Mouse (Mus musculus): ENCODE measurements at regions not wholly inside any gene's neighbourhood (a gene's known extent, or its start where the extent isn't known, plus 50 kb on each side); places are given as distances from the start of the nearest gene placed in this dataset.

DNA sequence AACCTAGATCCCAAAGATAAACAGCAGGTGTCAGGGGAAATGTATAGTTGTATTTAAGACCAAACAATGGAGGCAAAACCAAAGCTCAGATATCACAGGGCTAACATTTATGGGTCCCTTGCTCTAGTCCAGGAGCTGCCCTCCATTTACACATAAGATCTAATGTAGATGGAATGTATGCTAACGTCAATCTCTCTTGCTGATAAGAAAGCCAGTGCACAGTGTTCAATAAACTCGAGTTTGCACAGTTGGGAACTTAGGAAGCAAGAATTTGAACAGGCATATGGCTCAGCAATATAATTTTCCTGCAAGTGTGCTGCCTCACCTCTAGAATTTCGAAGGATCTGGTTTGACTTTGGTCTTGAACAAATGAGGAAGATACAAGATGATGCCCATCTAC, 620.9 kb upstream of the Tenm4 start:
- H3K36me3 ChIP-seq (ENCODE audit: control insufficient read depth, insufficient read depth, low read length): no peaks in the 10 kb centered on the region
- 73% methylated on average over 3 of the region's 3 CpGs for WGBS
- H3K27me3 ChIP-seq (ENCODE audit: control insufficient read depth, insufficient read depth, low read length): no peaks in the 10 kb centered on the region
- DNase-seq (ENCODE audit: low spot score) (no peak), ATAC-seq (ENCODE audit: insufficient read depth, low FRiP score, low TSS enrichment) (no peak)
- no peak overlapping the region for H3K4me3 ChIP-seq (ENCODE audit: low read depth, low read length)
- no peak overlapping the region for H3K27ac ChIP-seq (ENCODE audit: low read depth, low read length)
- no peak overlapping the region for H3K9ac ChIP-seq (ENCODE audit: low read length)
- no peak overlapping the region for H3K4me2 ChIP-seq (ENCODE audit: low read depth)
- no peaks in the 10 kb centered on the region for H3K4me1 ChIP-seq (ENCODE audit: control insufficient read depth, insufficient read depth, low read length)
- H3K9me3 ChIP-seq (ENCODE audit: control insufficient read depth, low read length): no peaks in the 10 kb centered on the region

DNA sequence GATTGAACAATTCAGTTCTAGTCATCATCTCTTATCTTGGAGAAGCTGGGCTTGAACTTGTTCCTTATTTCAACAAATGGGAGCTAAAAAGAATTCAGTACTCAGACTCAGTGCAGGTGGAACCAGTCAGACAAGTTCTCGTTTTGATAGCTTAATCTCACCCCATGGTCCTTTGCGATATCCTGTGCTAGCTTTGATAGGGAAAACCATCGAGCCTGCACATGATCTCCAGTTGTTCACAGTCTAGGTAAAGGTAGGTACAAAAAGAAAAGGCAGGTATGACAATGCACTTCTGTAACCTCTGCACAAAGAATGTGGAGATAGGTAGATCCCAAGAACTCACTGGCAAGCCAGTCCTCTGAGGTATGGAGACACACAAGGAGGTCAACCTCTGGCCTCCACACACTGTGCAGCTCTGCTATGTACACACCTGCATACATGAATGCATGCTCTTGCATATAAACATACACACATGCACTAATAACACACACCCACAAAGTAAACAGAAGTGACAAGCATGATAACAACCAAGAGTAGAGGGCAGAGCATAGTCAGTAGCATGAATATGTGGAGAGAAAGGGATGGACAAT, 619.2 kb upstream of the Tenm4 start:
- ATAC-seq (ENCODE audit: insufficient read depth, low FRiP score, low TSS enrichment): no peak
- Histone ChIP-seq H3K27me3 (ENCODE audit: control insufficient read depth, insufficient read depth, low read length) (no peaks in the 10 kb centered on the region), H3K27ac (ENCODE audit: low read depth, low read length) (no peak overlapping the region), H3K36me3 (ENCODE audit: control insufficient read depth, insufficient read depth, low read length) (no peaks in the 10 kb centered on the region), H3K4me3 (ENCODE audit: low read depth, low read length) (no peak overlapping the region), H3K9me3 (ENCODE audit: control insufficient read depth, low read length) (no peaks in the 10 kb centered on the region), H3K9ac (ENCODE audit: low read length) (no peak overlapping the region), H3K4me1 (ENCODE audit: control insufficient read depth, insufficient read depth, low read length) (no peaks in the 10 kb centered on the region), H3K4me2 (ENCODE audit: low read depth) (no peak overlapping the region)
- 88% methylated on average over 3 of the region's 3 CpGs for WGBS
- DNase-seq (ENCODE audit: low spot score): no peak

DNA sequence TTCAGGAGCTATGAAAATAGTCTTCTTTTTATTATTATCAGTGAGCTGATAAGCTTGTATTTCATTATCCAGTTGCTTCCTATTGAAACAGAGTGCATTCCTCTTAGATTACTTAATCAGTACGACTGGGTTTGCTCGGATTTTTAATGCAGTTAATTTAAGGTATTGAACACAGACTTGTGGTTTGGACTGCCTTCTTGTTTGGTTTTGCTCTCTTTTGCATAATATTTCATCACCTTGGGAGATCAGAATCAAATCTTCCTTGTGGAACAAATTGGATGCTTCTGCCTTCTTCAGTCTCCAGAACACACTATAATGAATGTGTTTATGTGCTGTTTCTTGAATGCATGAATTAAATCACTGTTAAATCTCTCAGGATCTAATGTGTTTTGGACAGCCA, 612.5 kb upstream of the Tenm4 start:
- no peak overlapping the region for H3K27ac ChIP-seq (ENCODE audit: low read depth, low read length)
- no peak overlapping the region for H3K4me3 ChIP-seq (ENCODE audit: low read depth, low read length)
- DNase-seq (ENCODE audit: low spot score): no peak
- no peak for ATAC-seq (ENCODE audit: insufficient read depth, low FRiP score, low TSS enrichment)
- 79% methylated on average over 2 of the region's 2 CpGs for WGBS
- H3K9me3 ChIP-seq (ENCODE audit: control insufficient read depth, low read length): no peaks in the 10 kb centered on the region
- no peaks in the 10 kb centered on the region for H3K4me1 ChIP-seq (ENCODE audit: control insufficient read depth, insufficient read depth, low read length)
- H3K4me2 ChIP-seq (ENCODE audit: low read depth): no peak overlapping the region
- H3K9ac ChIP-seq (ENCODE audit: low read length): no peak overlapping the region
- H3K36me3 ChIP-seq (ENCODE audit: control insufficient read depth, insufficient read depth, low read length): no peaks in the 10 kb centered on the region
- no peaks in the 10 kb centered on the region for H3K27me3 ChIP-seq (ENCODE audit: control insufficient read depth, insufficient read depth, low read length)

DNA sequence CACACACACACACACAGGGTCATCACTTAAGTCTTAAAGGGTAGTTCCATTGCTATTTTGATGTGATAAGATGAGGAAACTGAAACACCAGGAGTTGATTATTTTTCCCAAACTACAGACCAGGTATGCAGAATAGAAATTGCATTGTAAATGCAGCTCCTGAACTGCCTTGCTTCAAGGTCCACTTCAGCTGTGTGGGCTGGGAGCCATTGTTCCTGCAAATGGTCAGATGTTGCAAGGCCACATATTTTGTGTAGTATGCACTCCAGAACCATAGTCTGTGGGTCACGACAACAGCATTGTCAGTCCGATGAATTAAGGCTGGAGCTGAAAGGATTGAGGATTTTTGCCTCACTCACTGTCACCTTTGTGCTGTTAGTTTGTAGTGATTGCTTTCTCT, 592.4 kb upstream of the Tenm4 start:
- no peak overlapping the region for H3K4me2 ChIP-seq (ENCODE audit: low read depth)
- ATAC-seq (ENCODE audit: insufficient read depth, low FRiP score, low TSS enrichment) (no peak), DNase-seq (ENCODE audit: low spot score) (no peak)
- H3K9me3 ChIP-seq (ENCODE audit: control insufficient read depth, low read length): no peaks in the 10 kb centered on the region
- no peaks in the 10 kb centered on the region for H3K36me3 ChIP-seq (ENCODE audit: control insufficient read depth, insufficient read depth, low read length)
- no peaks in the 10 kb centered on the region for H3K27me3 ChIP-seq (ENCODE audit: control insufficient read depth, insufficient read depth, low read length)
- no peak overlapping the region for H3K4me3 ChIP-seq (ENCODE audit: low read depth, low read length)
- no peak overlapping the region for H3K9ac ChIP-seq (ENCODE audit: low read length)
- H3K27ac ChIP-seq (ENCODE audit: low read depth, low read length): no peak overlapping the region
- H3K4me1 ChIP-seq (ENCODE audit: control insufficient read depth, insufficient read depth, low read length): no peaks in the 10 kb centered on the region
- WGBS: 88% methylated on average over 2 of the region's 2 CpGs

DNA sequence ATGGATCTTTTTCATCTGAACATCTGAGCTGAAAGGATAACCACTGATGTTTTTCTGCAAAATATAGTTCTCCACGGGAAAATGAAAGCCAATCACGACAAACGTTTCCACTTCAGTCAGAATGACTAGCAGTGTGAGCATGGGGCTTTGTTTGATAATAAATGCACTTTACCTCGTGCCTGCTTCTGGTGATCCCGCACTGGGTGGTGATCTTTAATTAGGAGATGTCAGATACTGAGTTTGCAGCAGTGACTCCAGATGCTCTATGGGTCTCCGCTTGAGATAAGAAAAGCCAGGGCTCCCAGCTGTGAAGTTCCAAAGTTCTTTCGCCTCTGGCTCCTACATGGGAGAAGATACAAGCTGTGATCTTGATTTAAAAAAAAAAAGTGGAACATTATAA, 589.7 kb upstream of the Tenm4 start:
- DNase-seq (ENCODE audit: low spot score): no peak
- no peaks in the 10 kb centered on the region for H3K36me3 ChIP-seq (ENCODE audit: control insufficient read depth, insufficient read depth, low read length)
- no peak overlapping the region for H3K4me2 ChIP-seq (ENCODE audit: low read depth)
- no peaks in the 10 kb centered on the region for H3K4me1 ChIP-seq (ENCODE audit: control insufficient read depth, insufficient read depth, low read length)
- no peaks in the 10 kb centered on the region for H3K27me3 ChIP-seq (ENCODE audit: control insufficient read depth, insufficient read depth, low read length)
- H3K9ac ChIP-seq (ENCODE audit: low read length): no peak overlapping the region
- no peak overlapping the region for H3K27ac ChIP-seq (ENCODE audit: low read depth, low read length)
- 72% methylated on average over 7 of the region's 7 CpGs for WGBS
- no peak overlapping the region for H3K4me3 ChIP-seq (ENCODE audit: low read depth, low read length)
- ATAC-seq (ENCODE audit: insufficient read depth, low FRiP score, low TSS enrichment): no peak
- no peaks in the 10 kb centered on the region for H3K9me3 ChIP-seq (ENCODE audit: control insufficient read depth, low read length)

DNA sequence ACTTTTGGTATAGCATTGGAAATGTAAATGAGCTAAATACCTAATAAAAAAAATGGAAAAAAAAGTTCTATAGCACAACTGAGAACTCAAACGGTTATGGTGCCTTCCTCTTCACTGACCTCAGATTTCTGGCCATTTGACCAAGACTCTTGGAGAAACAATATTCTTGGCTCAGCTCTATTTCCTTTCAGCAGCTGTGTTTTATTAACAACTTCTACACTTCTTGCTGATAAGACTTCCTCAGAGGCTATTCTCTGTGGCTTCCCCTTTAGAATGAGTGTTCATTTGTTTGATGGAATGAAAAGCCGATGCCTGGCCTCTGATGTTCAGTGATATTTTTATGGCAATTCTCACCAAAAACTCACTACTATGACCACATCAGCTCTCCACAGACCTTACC, 572.7 kb upstream of the Tenm4 start:
- no peak overlapping the region for H3K9ac ChIP-seq (ENCODE audit: low read length)
- H3K27ac ChIP-seq (ENCODE audit: low read depth, low read length): no peak overlapping the region
- no peaks in the 10 kb centered on the region for H3K27me3 ChIP-seq (ENCODE audit: control insufficient read depth, insufficient read depth, low read length)
- no peaks in the 10 kb centered on the region for H3K4me1 ChIP-seq (ENCODE audit: control insufficient read depth, insufficient read depth, low read length)
- no peak overlapping the region for H3K4me2 ChIP-seq (ENCODE audit: low read depth)
- WGBS: 92% methylated on average over 2 of the region's 2 CpGs
- no peaks in the 10 kb centered on the region for H3K9me3 ChIP-seq (ENCODE audit: control insufficient read depth, low read length)
- no peak for DNase-seq (ENCODE audit: low spot score)
- ATAC-seq (ENCODE audit: insufficient read depth, low FRiP score, low TSS enrichment): no peak
- no peak overlapping the region for H3K4me3 ChIP-seq (ENCODE audit: low read depth, low read length)
- no peaks in the 10 kb centered on the region for H3K36me3 ChIP-seq (ENCODE audit: control insufficient read depth, insufficient read depth, low read length)

DNA sequence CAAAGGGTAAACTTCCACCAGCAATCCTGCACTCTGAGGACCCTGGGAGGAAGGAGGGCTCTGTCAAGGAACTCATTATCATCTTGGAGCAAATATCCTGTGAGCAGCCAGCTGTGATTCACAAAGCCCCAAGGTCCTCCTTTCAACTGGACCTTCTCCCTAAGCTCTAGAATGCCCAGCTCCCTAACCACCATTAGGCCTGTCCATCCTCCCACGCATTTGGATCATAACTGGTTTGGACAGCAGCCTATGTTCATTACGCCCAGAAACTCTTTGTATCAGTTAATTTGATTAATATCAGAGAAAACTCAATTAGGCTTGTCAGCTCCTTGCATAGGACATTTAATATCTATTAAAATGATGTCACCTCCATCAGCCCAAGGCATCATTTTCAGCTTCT, 557.3 kb upstream of the Tenm4 start:
- no peak overlapping the region for H3K4me2 ChIP-seq (ENCODE audit: low read depth)
- no peak overlapping the region for H3K27ac ChIP-seq (ENCODE audit: low read depth, low read length)
- ATAC-seq (ENCODE audit: insufficient read depth, low FRiP score, low TSS enrichment) (no peak), DNase-seq (ENCODE audit: low spot score) (no peak)
- no peaks in the 10 kb centered on the region for H3K9me3 ChIP-seq (ENCODE audit: control insufficient read depth, low read length)
- H3K4me3 ChIP-seq (ENCODE audit: low read depth, low read length): no peak overlapping the region
- no peaks in the 10 kb centered on the region for H3K4me1 ChIP-seq (ENCODE audit: control insufficient read depth, insufficient read depth, low read length)
- H3K27me3 ChIP-seq (ENCODE audit: control insufficient read depth, insufficient read depth, low read length): no peaks in the 10 kb centered on the region
- H3K9ac ChIP-seq (ENCODE audit: low read length): no peak overlapping the region
- 91% methylated on average over 2 of the region's 2 CpGs for WGBS
- no peaks in the 10 kb centered on the region for H3K36me3 ChIP-seq (ENCODE audit: control insufficient read depth, insufficient read depth, low read length)

DNA sequence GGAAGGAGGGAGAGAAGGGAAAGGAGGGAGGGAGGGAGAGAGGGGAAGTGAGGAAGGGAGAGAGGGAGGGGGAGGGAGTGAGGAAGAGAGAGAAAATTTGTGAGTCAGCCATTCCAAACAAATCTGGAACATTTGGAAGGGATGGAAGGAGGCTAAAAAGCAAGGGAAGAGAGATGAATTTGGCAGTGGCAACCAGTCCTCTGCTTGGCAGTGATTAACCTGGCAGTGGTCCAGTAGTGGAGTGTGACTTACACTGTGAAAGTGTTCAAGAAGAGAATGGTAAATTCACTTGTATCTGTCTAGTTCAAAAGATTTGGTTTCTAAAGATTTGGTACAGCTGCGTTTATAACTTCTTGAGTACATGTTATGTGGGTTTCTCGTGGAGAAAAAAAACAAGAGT, 553.7 kb upstream of the Tenm4 start:
- no peak for DNase-seq (ENCODE audit: low spot score)

DNA sequence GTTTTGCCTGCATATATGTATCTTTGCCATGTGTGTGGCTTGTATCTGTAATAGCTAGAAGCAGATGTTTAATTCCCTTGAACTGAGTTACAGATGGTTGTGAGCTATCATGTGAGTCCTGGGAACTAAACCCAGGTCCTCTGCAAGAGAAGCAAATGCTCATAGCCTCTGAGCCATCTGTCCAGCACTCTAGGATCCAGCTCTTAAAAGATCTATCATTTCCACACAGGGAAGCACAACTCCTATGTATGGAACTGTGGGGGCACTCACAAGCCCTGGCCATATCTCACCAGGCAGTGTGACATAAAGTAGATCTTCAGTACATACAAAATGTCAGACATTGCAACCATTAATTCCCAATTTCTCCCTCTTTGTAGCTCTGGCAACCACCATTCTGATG, 552.9 kb upstream of the Tenm4 start:
- no peak for ATAC-seq (ENCODE audit: insufficient read depth, low FRiP score, low TSS enrichment)
- H3K9me3 ChIP-seq (ENCODE audit: control insufficient read depth, low read length): no peaks in the 10 kb centered on the region
- H3K4me3 ChIP-seq (ENCODE audit: low read depth, low read length): no peak overlapping the region
- DNase-seq (ENCODE audit: low spot score): no peak
- H3K27ac ChIP-seq (ENCODE audit: low read depth, low read length): no peak overlapping the region
- no peak overlapping the region for H3K4me2 ChIP-seq (ENCODE audit: low read depth)
- no peaks in the 10 kb centered on the region for H3K36me3 ChIP-seq (ENCODE audit: control insufficient read depth, insufficient read depth, low read length)
- no peak overlapping the region for H3K9ac ChIP-seq (ENCODE audit: low read length)
- no peaks in the 10 kb centered on the region for H3K27me3 ChIP-seq (ENCODE audit: control insufficient read depth, insufficient read depth, low read length)
- H3K4me1 ChIP-seq (ENCODE audit: control insufficient read depth, insufficient read depth, low read length): no peaks in the 10 kb centered on the region

More for the DNA sequence above, 553.7 kb upstream of the Tenm4 start:
- no peak for ATAC-seq (ENCODE audit: insufficient read depth, low FRiP score, low TSS enrichment)
- no peak overlapping the region for H3K4me3 ChIP-seq (ENCODE audit: low read depth, low read length)
- no peak overlapping the region for H3K9ac ChIP-seq (ENCODE audit: low read length)
- 88% methylated on average over 2 of the region's 2 CpGs for WGBS
- no peak overlapping the region for H3K27ac ChIP-seq (ENCODE audit: low read depth, low read length)
- H3K27me3 ChIP-seq (ENCODE audit: control insufficient read depth, insufficient read depth, low read length): no peaks in the 10 kb centered on the region
- no peaks in the 10 kb centered on the region for H3K4me1 ChIP-seq (ENCODE audit: control insufficient read depth, insufficient read depth, low read length)
- H3K36me3 ChIP-seq (ENCODE audit: control insufficient read depth, insufficient read depth, low read length): no peaks in the 10 kb centered on the region
- no peak overlapping the region for H3K4me2 ChIP-seq (ENCODE audit: low read depth)
- H3K9me3 ChIP-seq (ENCODE audit: control insufficient read depth, low read length): no peaks in the 10 kb centered on the region
